Mouse (Mus musculus): ENCODE results near the gene Elovl1. TPM values are rescaled to one million over a fixed set of nuclear protein-coding genes. Genes with fewer than 3 reads are reported as not detected.

Gene Elovl1
- polyA plus RNA-seq (2014; fragmentation: Illumina TruSeq; extraction: RNeasy Lipid Tissue Mini Kit (QIAGEN cat#74804)): 27.4 TPM

DNA sequence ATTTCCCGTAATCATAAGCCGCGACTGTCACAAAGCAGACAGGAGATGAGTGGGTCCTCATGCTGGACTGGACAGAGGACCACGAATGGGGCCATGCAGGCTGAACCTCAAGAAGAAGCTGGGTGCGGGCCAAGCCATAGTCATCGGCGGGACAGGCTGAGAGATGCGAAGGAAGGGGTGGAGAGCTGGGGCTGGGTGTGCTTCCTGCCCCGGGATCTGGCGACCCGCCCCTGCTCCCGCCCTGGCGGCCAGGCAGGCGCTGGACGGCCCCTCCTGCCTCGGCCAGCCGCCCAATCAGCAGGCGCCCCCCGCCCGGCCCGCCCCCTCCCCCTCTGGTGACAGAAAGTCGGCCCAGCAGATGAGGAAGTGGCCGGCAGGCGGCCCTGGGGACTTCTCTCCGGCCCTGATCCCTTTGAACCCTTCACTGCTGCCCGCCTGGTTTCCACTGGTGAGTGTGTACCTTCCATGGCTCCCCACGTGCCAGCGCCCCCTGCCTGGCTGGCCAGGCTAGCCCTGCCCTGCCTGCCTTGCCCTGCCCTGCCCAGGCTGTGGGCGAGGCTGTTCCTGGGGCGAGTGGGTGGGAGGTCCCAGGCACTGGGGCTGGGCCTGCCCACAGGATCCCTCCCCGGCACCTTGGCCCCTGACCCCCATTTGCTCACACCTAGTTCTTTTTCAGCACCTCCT is at the start of gene Elovl1:
Elovl1 (plus strand) TSS at position 326 of the 684 bp plus-strand sequence.

GRCm38 (mm10) chr4:118409142-118409900 is 18.6 kb upstream of the Elovl1 start, which contains the start of the genes Szt2 and Med8:
TSS of gene Szt2 (minus strand) at chr4:118409273.
TSS of gene Med8 (plus strand) at chr4:118409337.

DNA sequence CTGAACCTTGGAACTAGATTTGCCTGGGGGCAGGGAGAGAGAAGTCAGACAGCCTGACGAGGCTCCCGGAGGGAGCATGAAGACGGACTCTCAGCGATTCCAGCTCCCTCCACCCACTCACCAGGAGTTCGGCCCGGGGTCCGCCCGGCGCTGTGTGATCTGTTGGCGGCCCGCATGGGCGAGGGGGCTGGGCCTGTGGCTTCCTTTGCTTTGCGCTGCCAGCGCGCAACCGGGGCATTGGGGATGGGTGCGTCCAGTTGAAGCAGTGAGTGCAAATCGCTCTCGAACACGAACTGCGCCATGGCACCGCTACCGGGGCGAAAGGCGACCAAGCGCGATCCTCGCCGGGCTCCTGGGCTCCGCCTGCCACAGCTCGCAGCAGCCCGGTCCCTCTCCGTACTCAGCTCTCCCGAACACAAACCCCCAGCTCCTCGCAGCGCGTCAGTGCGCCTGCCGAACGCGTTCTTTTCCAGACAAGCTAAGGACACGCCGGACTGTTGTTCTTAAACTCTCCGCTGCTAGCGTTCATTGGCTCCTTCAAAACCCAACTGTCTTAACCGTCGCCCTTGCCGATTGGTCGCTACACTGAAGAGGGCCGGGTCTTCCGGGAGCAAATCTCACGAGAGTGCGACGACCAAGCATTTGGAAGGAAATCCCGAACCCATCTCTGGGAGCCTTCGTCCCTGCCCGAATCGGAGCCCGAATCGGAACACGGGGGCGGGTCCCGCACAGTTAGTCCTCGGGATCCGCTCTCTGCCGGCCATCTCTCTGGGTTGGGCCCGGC is 9.1 kb downstream of the Elovl1 start, which contains the start of gene Cdc20:
Cdc20 (minus strand) TSS at position 533 of the 784 bp plus-strand sequence.

GRCm38 (mm10) chr4:118457345-118457975 is 29.6 kb downstream of the Elovl1 start, which contains the start of gene Mpl:
TSS of gene Mpl (minus strand) at chr4:118457513.

Other genes starting within 250 kb of the Elovl1 start
- 7.1 TPM for gene Kdm4a, start 248.1 kb upstream of the Elovl1 start, polyA plus RNA-seq (2014; fragmentation: Illumina TruSeq; extraction: RNeasy Lipid Tissue Mini Kit (QIAGEN cat#74804))
- 2.6 TPM for gene Ptprf, start 136.7 kb upstream of the Elovl1 start, polyA plus RNA-seq (2014; fragmentation: Illumina TruSeq; extraction: RNeasy Lipid Tissue Mini Kit (QIAGEN cat#74804))
- gene Szt2, start 18.8 kb upstream of the Elovl1 start, polyA plus RNA-seq (2014; fragmentation: Illumina TruSeq; extraction: RNeasy Lipid Tissue Mini Kit (QIAGEN cat#74804)): 0.88 TPM
- gene Med8, start 18.8 kb upstream of the Elovl1 start, polyA plus RNA-seq (2014; fragmentation: Illumina TruSeq; extraction: RNeasy Lipid Tissue Mini Kit (QIAGEN cat#74804)): 32.3 TPM
- 4.8 TPM for gene Cdc20, start 9.3 kb downstream of the Elovl1 start, polyA plus RNA-seq (2014; fragmentation: Illumina TruSeq; extraction: RNeasy Lipid Tissue Mini Kit (QIAGEN cat#74804))
- not detected for gene Mpl, start 29.4 kb downstream of the Elovl1 start, polyA plus RNA-seq (2014; fragmentation: Illumina TruSeq; extraction: RNeasy Lipid Tissue Mini Kit (QIAGEN cat#74804))
- gene Tie1, start 62.0 kb downstream of the Elovl1 start, polyA plus RNA-seq (2014; fragmentation: Illumina TruSeq; extraction: RNeasy Lipid Tissue Mini Kit (QIAGEN cat#74804)): 1.1 TPM
- 0.88 TPM for gene 2610528J11Rik, start 98.9 kb downstream of the Elovl1 start, polyA plus RNA-seq (2014; fragmentation: Illumina TruSeq; extraction: RNeasy Lipid Tissue Mini Kit (QIAGEN cat#74804))
- gene Tmem125, start 116.0 kb downstream of the Elovl1 start, polyA plus RNA-seq (2014; fragmentation: Illumina TruSeq; extraction: RNeasy Lipid Tissue Mini Kit (QIAGEN cat#74804)): 0.66 TPM
- 2.1 TPM for gene Cfap57, start 192.7 kb downstream of the Elovl1 start, polyA plus RNA-seq (2014; fragmentation: Illumina TruSeq; extraction: RNeasy Lipid Tissue Mini Kit (QIAGEN cat#74804))
- gene Ebna1bp2, start 192.7 kb downstream of the Elovl1 start, polyA plus RNA-seq (2014; fragmentation: Illumina TruSeq; extraction: RNeasy Lipid Tissue Mini Kit (QIAGEN cat#74804)): 19.5 TPM
- gene Olfr62, start 230.9 kb downstream of the Elovl1 start, polyA plus RNA-seq (2014; fragmentation: Illumina TruSeq; extraction: RNeasy Lipid Tissue Mini Kit (QIAGEN cat#74804)): not detected